In the genomic region with DNA sequence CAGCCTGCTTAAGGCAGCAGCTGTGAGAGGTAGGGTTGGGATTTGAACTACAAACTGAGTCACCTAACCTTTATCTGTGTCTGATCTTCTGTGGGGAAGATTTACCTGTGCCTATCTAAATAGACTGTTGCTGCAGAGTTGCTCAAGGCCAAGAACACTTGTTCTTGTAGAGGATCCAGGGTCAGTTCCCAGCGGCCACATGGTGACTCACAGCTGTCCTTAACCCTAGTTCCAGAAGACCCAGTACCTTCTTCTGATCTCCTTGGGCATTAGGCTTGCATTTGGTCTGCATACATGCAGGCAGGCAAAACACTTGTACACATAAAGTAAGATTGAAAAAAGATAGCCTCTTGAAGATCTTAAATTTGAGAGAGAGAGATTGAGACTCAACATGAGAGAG, we compare ENCODE assay signal across 12 mouse cellular contexts.
"Had no signal": no experiment of that assay in that cellular context is flagged by ENCODE, and none has a peak within 500 bp of the region (broad histone marks: within the 10 kb centered on the region; RNA-seq: fewer than 3 reads in every experiment).

No protein-coding gene starts in this region.

- DNase-seq: cerebellum, postnatal 25 days; cerebellum, postnatal 36 days; embryo, embryonic 11 days; forebrain, postnatal 0 days; gastrocnemius, adult 2 months; gastrocnemius, postnatal 10 days; gastrocnemius, postnatal 14 days; gastrocnemius, postnatal 25 days; gastrocnemius, postnatal 36 days; heart, adult 11 months; heart, adult 18-20 months; heart, adult 2 months had no signal
